Mouse (Mus musculus) cerebellum, adult 8-10 months (tissue): ENCODE measurements around the gene Gm20894.
"Not testable (repeated sequence)": the region's sequence is repeated elsewhere in the genome, so short reads cannot be mapped to it uniquely, and the experiment has no call there.

Experiments used
- DNase-seq: peaks from one replicate; pipeline ENCODE4 v3.0.0; 2022

Gm20894 gene

GRCm38 (mm10) chrY:28271412-28271811, at the start of gene Gm20894:
Gene Gm20894 (minus strand): TSS chrY:28271512.
- not testable (repeated sequence) for DNase-seq
